Mouse (Mus musculus): Measurements from ENCODE around the gene Nkg7.

DNA sequence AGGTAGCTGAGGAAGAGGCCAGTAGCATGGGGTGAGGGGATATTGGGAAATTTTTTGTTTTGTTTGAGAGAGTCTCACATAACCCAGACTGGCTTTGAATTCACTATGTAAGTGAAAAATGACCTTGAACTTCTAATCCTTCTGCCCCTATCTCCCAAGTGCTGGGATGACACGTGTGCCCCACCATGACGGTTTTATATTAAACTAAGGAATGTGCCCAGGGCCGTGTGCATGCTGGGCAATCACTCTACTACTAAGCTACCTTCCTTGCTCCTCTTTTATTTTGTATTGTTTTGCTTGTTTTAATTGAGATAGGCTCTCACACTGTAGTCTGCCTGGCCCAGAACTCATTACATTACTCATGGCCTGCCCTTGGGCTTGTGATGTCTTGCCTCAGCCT, 4.2 kb downstream of the Nkg7 start:
- TF ChIP-seq CTCF (conservative IDR thresholded peaks at IDR 0.05; ENCODE audit: low read length), result no peak
- no peak for TF ChIP-seq NANOG (IDR thresholded peaks at IDR 0.05; ENCODE audit: borderline replicate concordance, low read length)

Data from E14TG2a.4 (cell line).